Mouse (Mus musculus): ENCODE data around the gene Zranb2. TPM values are rescaled to one million over a fixed set of nuclear protein-coding genes. Genes with fewer than 3 reads are reported as not detected.

Zranb2 gene
- polyA plus RNA-seq, 1 experiment from 2014 or later: 97.8 TPM

DNA sequence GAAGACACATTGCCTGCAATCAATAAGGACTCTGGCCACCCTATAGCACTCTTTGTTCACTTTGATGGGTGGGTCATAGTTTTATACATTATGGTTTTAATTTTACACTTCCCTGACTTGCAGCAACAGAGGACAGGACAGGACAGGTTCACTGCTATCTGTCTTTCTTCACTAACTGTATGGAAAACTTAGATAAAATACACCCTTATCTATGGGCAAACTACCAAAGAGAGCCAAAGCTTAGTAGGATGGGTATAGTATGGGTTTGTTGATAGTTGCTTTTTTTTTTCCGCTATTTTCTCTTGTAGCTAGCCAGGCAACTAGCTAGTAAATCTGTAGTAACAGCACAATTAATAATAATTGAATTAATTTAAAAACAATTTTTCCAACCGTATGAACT is 2.4 kb upstream of the Zranb2 start:
- no peak overlapping the region for H3K9ac ChIP-seq (ENCODE audit: low read length)
- ATAC-seq (replicated peaks; ENCODE audit: low FRiP score, low TSS enrichment, low read depth) (no peak), DNase-seq (ENCODE audit: low spot score) (no peak)
- H3K4me3 ChIP-seq (ENCODE audit: low read depth, low read length): no peak overlapping the region
- H3K4me1 ChIP-seq (replicated peaks; ENCODE audit: control insufficient read depth, insufficient read depth, low read length): peaks cover 11% of the 10 kb centered on the region
- WGBS: 76% methylated on average over 2 of the region's 2 CpGs
- H3K36me3 ChIP-seq (ENCODE audit: control insufficient read depth, insufficient read depth, low read length): peaks cover 7% of the 10 kb centered on the region; the same call in 1 of the 2 replicates
- H3K27ac ChIP-seq (ENCODE audit: low read depth): no peak overlapping the region
- peaks cover 4% of the 10 kb centered on the region; the same call in 1 of the 2 replicates for H3K9me3 ChIP-seq (ENCODE audit: control insufficient read depth, low read length)
- no peak overlapping the region for H3K4me2 ChIP-seq (ENCODE audit: low read length)
- H3K27me3 ChIP-seq (replicated peaks; ENCODE audit: control insufficient read depth, insufficient read depth, low read length): peaks cover 46% of the 10 kb centered on the region

DNA sequence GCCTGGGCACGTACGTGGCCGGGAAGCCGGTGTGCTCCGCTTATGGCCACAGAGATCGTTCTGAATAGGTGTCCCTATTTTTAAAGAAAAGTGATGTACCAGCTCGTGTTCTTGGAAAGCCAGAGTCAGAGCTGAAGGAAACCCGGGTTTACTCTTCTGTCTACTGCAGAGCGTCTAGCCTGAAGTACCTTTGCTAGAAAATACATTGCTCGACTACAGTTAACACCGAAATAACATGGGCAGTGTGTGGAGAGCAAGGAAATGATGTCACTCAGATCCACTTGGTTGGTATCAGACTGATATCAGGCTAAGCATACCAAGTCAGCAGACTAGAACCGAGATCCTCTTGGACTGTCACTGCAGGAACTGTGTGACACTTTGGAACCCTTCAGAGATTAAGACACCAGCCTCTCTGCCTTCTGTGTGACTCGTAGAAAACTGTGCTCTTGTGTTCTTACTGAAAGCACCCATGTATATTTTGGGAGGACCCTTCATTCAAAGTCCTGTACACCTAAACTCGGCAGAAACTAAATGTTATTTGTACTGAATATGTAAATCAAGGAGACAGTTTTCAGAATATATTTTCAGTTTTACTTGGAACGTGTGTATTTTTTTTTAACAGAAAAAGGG is 941 bp downstream of the Zranb2 start:
- Histone ChIP-seq H3K4me1 (replicated peaks; ENCODE audit: control insufficient read depth, insufficient read depth, low read length) (peaks cover 11% of the 10 kb centered on the region), H3K27me3 (replicated peaks; ENCODE audit: control insufficient read depth, insufficient read depth, low read length) (peaks cover 28% of the 10 kb centered on the region), H3K9me3 (ENCODE audit: control insufficient read depth, low read length) (peaks cover 4% of the 10 kb centered on the region; the same call in 1 of the 2 replicates), H3K9ac (ENCODE audit: low read length) (peak overlapping the region; percentile 94), H3K27ac (ENCODE audit: low read depth) (peak overlapping the region; percentile 95), H3K36me3 (ENCODE audit: control insufficient read depth, insufficient read depth, low read length) (peaks cover 32% of the 10 kb centered on the region), H3K4me2 (ENCODE audit: low read length) (peak overlapping the region; percentile 88), H3K4me3 (ENCODE audit: low read depth, low read length) (peak overlapping the region; percentile 95)
- peak; percentile 41 for ATAC-seq (replicated peaks; ENCODE audit: low FRiP score, low TSS enrichment, low read depth)
- 3% methylated on average over 15 of the region's 15 CpGs for WGBS
- DNase-seq (ENCODE audit: low spot score): no peak

DNA sequence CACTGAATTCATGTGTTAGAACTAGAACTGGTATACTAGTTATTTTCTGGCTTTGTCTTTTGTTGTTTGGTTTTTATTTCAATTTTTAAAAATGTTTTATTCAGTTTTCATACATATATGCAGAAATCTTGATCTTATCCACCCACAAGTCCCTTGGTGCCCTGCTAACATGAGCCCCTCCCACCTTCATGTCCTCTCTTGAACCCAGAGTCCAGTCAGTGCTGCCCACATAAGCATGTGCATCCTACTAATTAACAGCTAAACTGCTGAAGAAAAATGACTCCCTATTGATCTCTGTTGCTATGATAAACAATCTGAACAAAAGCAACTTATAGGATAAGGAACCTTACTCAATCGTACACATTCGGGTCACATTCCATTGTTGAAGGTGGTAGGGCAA is 15.4 kb downstream of the Zranb2 start:
- Histone ChIP-seq H3K9me3 (ENCODE audit: control insufficient read depth, low read length) (no peaks in the 10 kb centered on the region), H3K36me3 (ENCODE audit: control insufficient read depth, insufficient read depth, low read length) (peaks cover 56% of the 10 kb centered on the region), H3K4me1 (replicated peaks; ENCODE audit: control insufficient read depth, insufficient read depth, low read length) (no peaks in the 10 kb centered on the region), H3K27ac (ENCODE audit: low read depth) (no peak overlapping the region), H3K9ac (ENCODE audit: low read length) (no peak overlapping the region), H3K4me2 (ENCODE audit: low read length) (no peak overlapping the region), H3K4me3 (ENCODE audit: low read depth, low read length) (no peak overlapping the region), H3K27me3 (replicated peaks; ENCODE audit: control insufficient read depth, insufficient read depth, low read length) (no peaks in the 10 kb centered on the region)
- no peak for DNase-seq (ENCODE audit: low spot score)
- no peak for ATAC-seq (replicated peaks; ENCODE audit: low FRiP score, low TSS enrichment, low read depth)
- WGBS: 94% methylated on average over 2 of the region's 2 CpGs

DNA sequence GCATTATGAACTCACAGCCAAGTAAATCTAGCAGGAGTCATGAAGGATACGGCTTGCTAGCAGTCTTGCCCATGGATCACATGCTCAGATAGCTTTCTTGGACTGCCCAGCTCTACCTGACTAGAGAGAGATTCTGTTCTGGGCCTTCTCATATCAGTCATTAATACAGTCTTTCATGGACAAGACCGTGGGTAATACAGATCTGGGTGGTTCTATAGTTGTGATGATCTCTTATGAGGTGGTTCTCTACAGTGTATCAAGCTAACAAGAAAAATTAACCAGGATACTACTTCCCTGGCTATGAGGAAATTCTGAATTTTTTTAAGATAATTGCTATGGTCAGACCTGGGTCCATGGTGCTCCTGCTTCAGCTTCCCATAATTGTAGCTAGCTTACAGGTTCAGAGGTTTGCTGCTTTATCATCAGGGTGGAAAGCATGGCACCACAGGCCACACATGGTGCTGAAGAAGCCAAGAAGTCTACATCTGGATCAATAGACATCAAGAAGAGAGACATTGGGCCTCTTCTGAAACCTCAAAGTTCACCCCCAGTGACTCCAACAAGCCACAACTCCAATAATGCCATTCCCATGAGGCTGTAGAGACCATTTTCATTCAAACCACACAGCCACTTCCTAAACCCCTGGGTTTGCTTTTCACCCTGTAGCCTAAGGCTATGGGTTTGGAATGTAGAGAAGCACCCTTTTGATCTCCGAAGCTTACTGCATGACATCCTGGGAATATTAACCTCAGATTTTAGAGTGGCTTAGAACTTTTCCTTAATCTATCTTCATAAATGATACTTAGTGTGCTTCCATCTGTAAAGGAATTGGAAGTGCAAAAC is 16.0 kb downstream of the Zranb2 start:
- WGBS: 94% methylated on average over 3 of the region's 3 CpGs
- ATAC-seq (replicated peaks; ENCODE audit: low FRiP score, low TSS enrichment, low read depth) (peak; percentile 50; the same call in 1 of the 2 replicates), DNase-seq (ENCODE audit: low spot score) (no peak)
- Histone ChIP-seq H3K27me3 (replicated peaks; ENCODE audit: control insufficient read depth, insufficient read depth, low read length) (no peaks in the 10 kb centered on the region), H3K27ac (ENCODE audit: low read depth) (no peak overlapping the region), H3K9me3 (ENCODE audit: control insufficient read depth, low read length) (no peaks in the 10 kb centered on the region), H3K4me3 (ENCODE audit: low read depth, low read length) (no peak overlapping the region), H3K36me3 (ENCODE audit: control insufficient read depth, insufficient read depth, low read length) (peaks cover 49% of the 10 kb centered on the region), H3K4me1 (replicated peaks; ENCODE audit: control insufficient read depth, insufficient read depth, low read length) (no peaks in the 10 kb centered on the region), H3K9ac (ENCODE audit: low read length) (no peak overlapping the region), H3K4me2 (ENCODE audit: low read length) (no peak overlapping the region)

DNA sequence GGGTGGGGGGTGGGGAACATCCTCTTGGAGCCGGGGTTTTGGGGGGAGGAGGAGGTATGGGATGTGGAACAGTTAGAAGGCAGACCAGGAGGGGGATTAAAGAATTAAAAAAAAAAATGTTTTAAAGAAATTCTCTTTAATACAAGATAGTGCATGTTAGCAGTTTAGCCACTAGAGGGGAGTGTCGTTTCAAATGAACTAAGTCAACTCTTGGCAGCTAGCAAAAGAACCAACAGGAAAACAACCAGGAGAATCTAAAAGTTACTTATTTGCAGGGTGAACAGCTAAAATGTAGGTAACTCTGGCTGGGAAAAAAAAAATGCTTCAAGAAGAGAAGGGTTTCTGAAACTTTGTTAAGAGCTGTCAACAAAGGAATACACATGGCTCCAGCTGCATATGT is 31.2 kb downstream of the Zranb2 start:
- Histone ChIP-seq H3K4me2 (ENCODE audit: low read length) (no peak overlapping the region), H3K9me3 (ENCODE audit: control insufficient read depth, low read length) (no peaks in the 10 kb centered on the region), H3K4me1 (replicated peaks; ENCODE audit: control insufficient read depth, insufficient read depth, low read length) (peaks cover 6% of the 10 kb centered on the region), H3K9ac (ENCODE audit: low read length) (no peak overlapping the region), H3K27ac (ENCODE audit: low read depth) (no peak overlapping the region), H3K36me3 (ENCODE audit: control insufficient read depth, insufficient read depth, low read length) (no peaks in the 10 kb centered on the region), H3K4me3 (ENCODE audit: low read depth, low read length) (no peak overlapping the region), H3K27me3 (replicated peaks; ENCODE audit: control insufficient read depth, insufficient read depth, low read length) (peaks cover 37% of the 10 kb centered on the region)
- DNase-seq (ENCODE audit: low spot score) (no peak), ATAC-seq (replicated peaks; ENCODE audit: low FRiP score, low TSS enrichment, low read depth) (no peak)
- WGBS: 6% methylated on average over 2 of the region's 2 CpGs

DNA sequence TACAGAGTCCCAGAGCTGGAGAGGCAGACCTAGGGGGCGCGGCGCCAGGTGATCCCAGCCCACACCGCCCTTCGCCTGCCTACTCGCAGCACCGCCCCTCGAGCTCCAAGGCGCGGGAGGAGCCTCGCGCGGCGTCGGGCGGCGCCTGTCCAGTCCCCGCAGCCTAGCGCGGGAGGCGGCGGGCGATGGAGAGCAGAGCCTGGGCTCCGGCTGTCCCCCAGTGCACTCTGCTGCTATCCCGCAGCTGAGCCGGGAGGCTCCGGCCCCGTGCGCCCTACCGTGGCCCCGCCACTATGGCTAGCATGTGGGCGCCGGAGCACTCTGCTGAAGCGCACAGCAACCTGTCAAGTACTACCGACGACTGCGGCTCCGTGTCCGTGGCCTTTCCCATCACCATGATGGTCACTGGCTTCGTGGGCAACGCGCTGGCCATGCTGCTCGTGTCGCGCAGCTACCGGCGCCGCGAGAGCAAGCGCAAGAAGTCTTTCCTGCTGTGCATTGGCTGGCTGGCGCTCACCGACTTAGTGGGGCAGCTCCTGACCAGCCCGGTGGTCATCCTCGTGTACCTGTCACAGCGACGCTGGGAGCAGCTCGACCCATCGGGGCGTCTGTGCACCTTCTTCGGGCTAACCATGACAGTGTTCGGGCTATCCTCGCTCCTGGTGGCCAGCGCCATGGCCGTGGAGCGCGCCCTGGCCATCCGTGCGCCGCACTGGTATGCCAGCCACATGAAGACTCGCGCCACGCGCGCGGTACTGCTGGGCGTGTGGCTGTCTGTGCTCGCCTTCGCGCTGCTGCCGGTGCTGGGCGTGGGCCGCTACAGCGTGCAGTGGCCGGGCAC is 33.0 kb downstream of the Zranb2 start, which contains the start of gene Ptger3:
Gene Ptger3 (plus strand): TSS at position 168 of the 841 bp plus-strand sequence.
- Histone ChIP-seq H3K27me3 (replicated peaks; ENCODE audit: control insufficient read depth, insufficient read depth, low read length) (peaks cover 37% of the 10 kb centered on the region), H3K27ac (ENCODE audit: low read depth) (no peak within 1 kb of the TSS), H3K4me1 (replicated peaks; ENCODE audit: control insufficient read depth, insufficient read depth, low read length) (peaks cover 6% of the 10 kb centered on the region), H3K4me2 (ENCODE audit: low read length) (peak within 1 kb of the TSS; percentile 79), H3K36me3 (ENCODE audit: control insufficient read depth, insufficient read depth, low read length) (no peaks in the 10 kb centered on the region), H3K4me3 (ENCODE audit: low read depth, low read length) (peak within 1 kb of the TSS; percentile 42), H3K9ac (ENCODE audit: low read length) (peak within 1 kb of the TSS; percentile 34), H3K9me3 (ENCODE audit: control insufficient read depth, low read length) (no peaks in the 10 kb centered on the region)
- under 1% methylated on average over 83 of the region's 84 CpGs for WGBS
- DNase-seq (ENCODE audit: low spot score) (peak; percentile 76), ATAC-seq (replicated peaks; ENCODE audit: low FRiP score, low TSS enrichment, low read depth) (peak; percentile 75)

DNA sequence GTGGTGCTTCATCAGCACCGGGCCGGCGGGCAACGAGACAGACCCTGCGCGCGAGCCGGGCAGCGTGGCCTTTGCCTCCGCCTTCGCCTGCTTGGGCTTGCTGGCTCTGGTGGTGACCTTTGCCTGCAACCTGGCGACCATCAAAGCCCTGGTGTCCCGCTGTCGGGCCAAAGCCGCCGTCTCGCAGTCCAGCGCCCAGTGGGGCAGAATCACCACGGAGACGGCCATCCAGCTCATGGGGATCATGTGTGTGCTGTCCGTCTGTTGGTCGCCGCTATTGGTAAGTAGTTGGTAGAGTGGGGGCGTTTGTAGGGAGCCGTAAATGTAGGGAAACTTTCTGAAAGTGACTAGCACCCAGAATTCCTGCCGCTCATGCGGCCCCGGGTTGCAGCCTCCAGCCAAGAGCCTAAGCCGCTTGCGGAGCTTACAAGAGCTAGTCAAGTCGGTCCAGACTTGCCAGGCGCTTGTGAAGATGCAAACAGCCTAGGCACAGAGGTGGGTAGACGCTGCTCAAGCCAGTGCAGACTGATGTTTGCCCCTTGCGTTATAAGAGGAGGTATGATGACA is 33.7 kb downstream of the Zranb2 start:
- Histone ChIP-seq H3K9me3 (ENCODE audit: control insufficient read depth, low read length) (no peaks in the 10 kb centered on the region), H3K4me2 (ENCODE audit: low read length) (peak overlapping the region; percentile 79), H3K9ac (ENCODE audit: low read length) (peak overlapping the region; percentile 34), H3K27ac (ENCODE audit: low read depth) (no peak overlapping the region), H3K4me1 (replicated peaks; ENCODE audit: control insufficient read depth, insufficient read depth, low read length) (peaks cover 6% of the 10 kb centered on the region), H3K4me3 (ENCODE audit: low read depth, low read length) (peak overlapping the region; percentile 42), H3K27me3 (replicated peaks; ENCODE audit: control insufficient read depth, insufficient read depth, low read length) (peaks cover 37% of the 10 kb centered on the region), H3K36me3 (ENCODE audit: control insufficient read depth, insufficient read depth, low read length) (no peaks in the 10 kb centered on the region)
- DNase-seq (ENCODE audit: low spot score) (peak; percentile 77), ATAC-seq (replicated peaks; ENCODE audit: low FRiP score, low TSS enrichment, low read depth) (peak; percentile 21)
- 3% methylated on average over 34 of the region's 34 CpGs for WGBS

DNA sequence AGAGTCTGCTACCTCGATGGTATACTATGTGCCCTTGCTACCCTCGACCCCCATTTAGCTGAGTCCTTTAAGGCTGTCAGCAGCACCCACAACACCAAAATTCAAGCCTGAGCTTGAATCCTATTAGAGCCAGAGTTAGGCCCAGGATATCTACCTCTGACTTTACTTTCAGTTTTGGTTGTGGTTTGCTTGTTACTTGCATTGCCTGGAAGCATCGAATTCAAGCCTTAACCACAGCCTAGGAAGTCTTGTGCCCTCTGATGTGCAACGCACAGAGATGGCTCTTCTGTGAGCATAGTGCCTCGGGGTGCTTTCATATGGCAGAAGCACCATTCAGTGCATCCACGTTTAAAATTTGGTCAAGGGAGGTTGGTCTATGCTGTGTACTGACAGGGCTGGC is 38.1 kb downstream of the Zranb2 start:
- Histone ChIP-seq H3K9me3 (ENCODE audit: control insufficient read depth, low read length) (no peaks in the 10 kb centered on the region), H3K4me1 (replicated peaks; ENCODE audit: control insufficient read depth, insufficient read depth, low read length) (peaks cover 5% of the 10 kb centered on the region), H3K4me3 (ENCODE audit: low read depth, low read length) (no peak overlapping the region), H3K27me3 (replicated peaks; ENCODE audit: control insufficient read depth, insufficient read depth, low read length) (peaks cover 26% of the 10 kb centered on the region), H3K27ac (ENCODE audit: low read depth) (no peak overlapping the region), H3K4me2 (ENCODE audit: low read length) (no peak overlapping the region), H3K36me3 (ENCODE audit: control insufficient read depth, insufficient read depth, low read length) (no peaks in the 10 kb centered on the region), H3K9ac (ENCODE audit: low read length) (no peak overlapping the region)
- DNase-seq (ENCODE audit: low spot score) (no peak), ATAC-seq (replicated peaks; ENCODE audit: low FRiP score, low TSS enrichment, low read depth) (no peak)
- WGBS: 81% methylated on average over 6 of the region's 6 CpGs
